Mouse (Mus musculus) bone marrow macrophage, adult 2 months (primary cell): ENCODE results near the gene Myo18a.

Source experiments
- CTCF ChIP-seq: IDR thresholded peaks from 2 replicates; pipeline ENCODE4 v1.5.1; 2012; ENCODE audit warnings: low read depth, mild to moderate bottlenecking, low read length, moderate library complexity
- POLR2A ChIP-seq: IDR thresholded peaks from 2 replicates; pipeline ENCODE4 v1.6.1; 2012; ENCODE audit warnings: mild to moderate bottlenecking, low read depth, low read length, borderline replicate concordance

- no peak for TF ChIP-seq CTCF
- no peak for TF ChIP-seq POLR2A
These were observed 85.1 kb downstream of the Myo18a start for GRCm38 (mm10) chr11:77848131-77848530.
